Mouse (Mus musculus): ENCODE results near the gene Olfr1440.

DNA sequence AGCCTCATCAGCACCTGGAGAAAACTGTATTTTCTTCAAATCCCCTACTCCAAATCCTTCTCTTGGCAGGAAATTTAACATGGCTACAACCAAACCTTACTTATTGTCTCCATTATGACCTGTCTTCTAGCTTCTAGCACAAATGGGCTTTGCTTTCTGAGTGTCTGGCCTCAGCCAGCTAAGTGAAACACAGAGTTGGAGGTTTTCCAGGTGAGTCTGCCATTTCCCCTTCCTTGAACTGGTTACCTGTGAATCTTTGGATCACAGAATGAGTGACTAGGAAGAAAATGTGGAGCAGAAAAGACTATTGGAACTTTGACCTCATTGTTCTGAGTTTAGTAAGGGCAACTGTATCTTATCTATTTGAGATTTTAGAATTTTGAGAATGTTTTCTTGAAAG lies 30.3 kb downstream of the Olfr1440 start, which contains the start of gene Olfr1441:
- TF ChIP-seq TAL1 (IDR thresholded peaks at IDR 0.05; ENCODE audit: low read length): no peak
- no peak for TF ChIP-seq GATA1 (IDR thresholded peaks at IDR 0.05; ENCODE audit: low read length)
